In the genomic region with DNA sequence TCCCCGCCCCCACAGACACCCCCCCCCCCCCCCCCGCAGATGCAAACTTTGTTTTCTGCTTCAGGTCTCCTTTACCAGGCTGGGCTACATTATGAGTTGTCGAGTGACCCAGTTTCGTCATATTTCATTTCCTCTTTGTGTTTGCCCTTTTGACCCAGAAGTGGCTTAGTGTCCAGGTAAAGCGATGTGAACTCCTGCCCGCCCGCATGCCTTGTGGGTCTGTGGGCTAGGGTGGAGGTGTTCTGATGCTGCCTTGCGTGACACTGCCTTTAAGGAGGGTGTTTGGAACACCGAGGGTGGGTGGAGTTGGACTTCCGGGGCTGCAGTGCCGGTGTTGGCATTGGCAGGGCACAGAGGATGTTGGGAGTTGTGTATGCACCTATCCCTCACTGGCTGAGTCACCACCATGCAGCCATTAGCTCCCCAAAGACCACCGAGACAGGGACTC, we compare ENCODE assay signal across 11 mouse cellular contexts. TPM values are rescaled to one million over a fixed set of nuclear protein-coding genes. Genes with fewer than 3 reads are reported as not detected.
A peak's percentile ranks its signal among the peaks of the same experiment; 100 is the strongest.
DNase-seq lines count a peak whose midpoint lies in the region; TF ChIP-seq lines count a peak whose summit lies in the region.
"Had no signal": no experiment of that assay in that cellular context is flagged by ENCODE, and none has a peak within 500 bp of the region (broad histone marks: within the 10 kb centered on the region; RNA-seq: fewer than 3 reads in every experiment).

No protein-coding gene starts in this region.

- peaks cover 9% of the 10 kb centered on the region for H3K4me1 ChIP-seq in bone marrow, adult 2 months (ENCODE audit: control insufficient read depth, insufficient read depth, low read length)

- H3K4me3 ChIP-seq in bone marrow, adult 2 months (replicated peaks; ENCODE audit: control insufficient read depth, low read depth, low read length) = peak overlapping the region; percentile 17
- H3K4me3 ChIP-seq: hindbrain, embryonic 10.5 days; megakaryocyte, embryonic 14.5 days had no signal

- peak overlapping the region; percentile 2 for H3K27ac ChIP-seq in bone marrow, adult 2 months (ENCODE audit: control insufficient read depth, insufficient read depth, low read depth, low read length, poor library complexity)
- H3K27ac ChIP-seq: hindbrain, embryonic 10.5 days had no signal

- WGBS in bone marrow, adult 2 months = 41% methylated on average over 12 of the region's 12 CpGs

- no peak for TF ChIP-seq POLR2A in bone marrow, adult 2 months (IDR thresholded peaks at IDR 0.05; ENCODE audit: borderline replicate concordance, control insufficient read depth, low read depth, low read length)

- TF ChIP-seq CTCF in bone marrow, adult 2 months (IDR thresholded peaks at IDR 0.05; ENCODE audit: control insufficient read depth, insufficient read depth, low read length) = no peak

- intact Hi-C loops in gastrocnemius, postnatal 14 days (cut with DNase I; ENCODE audit: low total_unique reads) = no loop called here

- DNase-seq in CD4-positive helper T cell, adult 2 months (ENCODE audit: low read depth, low spot score) = peak; percentile 15
- DNase-seq in kidney, postnatal 14 days = peak; percentile 39
- DNase-seq in spleen, adult 12 weeks (ENCODE audit: low spot score) = peak; percentile 10
- no peak for DNase-seq in urinary bladder, postnatal 4 days (ENCODE audit: low spot score in 2 of 2)
- no peak for DNase-seq in gastrocnemius, postnatal 14 days
- DNase-seq in layer of hippocampus, postnatal 10 days (ENCODE audit: low spot score in 2 of 2) = no peak
- DNase-seq in urinary bladder, adult 2 months (ENCODE audit: low spot score) = no peak
- DNase-seq: layer of hippocampus, postnatal 36 days had no signal

RNA-seq across cellular contexts. Expression of a gene that starts 15.7 kb away (rescaled TPM):
- 4.6 and 7.7 TPM in 2 replicates for polyA plus RNA-seq in bone marrow, adult 2 months (2011; ENCODE audit: insufficient read depth, insufficient read length, low replicate concordance, missing spikeins)
- 100 to 1,000 TPM in 1 of 2 experiments, 10 to 100 TPM in 1; 90.8 to 157 TPM for total RNA-seq in gastrocnemius, postnatal 14 days (2021)
- 10 to 100 TPM; 35.3 to 36.7 TPM for total RNA-seq in layer of hippocampus, postnatal 10 days (2021)
- 12.3 and 13.6 TPM in 2 replicates for polyA plus RNA-seq in urinary bladder, adult 2 months (2012; rRNA removed)

Comparison
In these comparisons a context has a peak if more than half of its experiments do, and no peak if none do; other contexts are left out.
1. DNase-seq: peak in CD4-positive helper T cell, adult 2 months (single experiment), kidney, postnatal 14 days (single experiment) and spleen, adult 12 weeks (single experiment); none in urinary bladder, postnatal 4 days (0 of 2), gastrocnemius, postnatal 14 days (single experiment), layer of hippocampus, postnatal 10 days (0 of 2) and urinary bladder, adult 2 months (single experiment).